Mouse (Mus musculus): Measurements from ENCODE around the gene Cabp1. TPM values are rescaled to one million over a fixed set of nuclear protein-coding genes. Genes with fewer than 3 reads are reported as not detected.

Gene Cabp1
- polyA plus RNA-seq, 1 experiment from 2014 or later = 0.96 TPM

Other genes with a start within 250 kb of the Cabp1 start
- 0.15 and 0.39 TPM in 2 replicates for gene Hnf1a, start 223.3 kb downstream of the Cabp1 start, polyA plus RNA-seq (2015; fragmentation: Nextera tagmentation; extraction: Ambion mirVana)
- 17.8 and 22.4 TPM in 2 replicates for gene Sppl3, start 183.2 kb downstream of the Cabp1 start, polyA plus RNA-seq (2015; fragmentation: Nextera tagmentation; extraction: Ambion mirVana)
- gene Gm10401, start 96.1 kb downstream of the Cabp1 start, polyA plus RNA-seq (2015; fragmentation: Nextera tagmentation; extraction: Ambion mirVana) = 13.5 and 17.4 TPM in 2 replicates
- gene Acads, start 75.0 kb downstream of the Cabp1 start, polyA plus RNA-seq (2015; fragmentation: Nextera tagmentation; extraction: Ambion mirVana) = 122 and 123 TPM in 2 replicates
- gene Unc119b, start 59.4 kb downstream of the Cabp1 start, polyA plus RNA-seq (2015; fragmentation: Nextera tagmentation; extraction: Ambion mirVana) = 18.1 and 21.8 TPM in 2 replicates
- gene Mlec, start 36.2 kb downstream of the Cabp1 start, polyA plus RNA-seq (2015; fragmentation: Nextera tagmentation; extraction: Ambion mirVana) = 54.4 and 76.7 TPM in 2 replicates
- 56.2 and 60.3 TPM in 2 replicates for gene Pop5, start 41.5 kb upstream of the Cabp1 start, polyA plus RNA-seq (2015; fragmentation: Nextera tagmentation; extraction: Ambion mirVana)
- 131 and 156 TPM in 2 replicates for gene Rnf10, start 78.5 kb upstream of the Cabp1 start, polyA plus RNA-seq (2015; fragmentation: Nextera tagmentation; extraction: Ambion mirVana)
- gene Coq5, start 85.3 kb upstream of the Cabp1 start, polyA plus RNA-seq (2015; fragmentation: Nextera tagmentation; extraction: Ambion mirVana) = 72.3 and 83.3 TPM in 2 replicates
- gene Dynll1, start 106.6 kb upstream of the Cabp1 start, polyA plus RNA-seq (2015; fragmentation: Nextera tagmentation; extraction: Ambion mirVana) = 1,079 and 1,146 TPM in 2 replicates
- 99.0 and 118 TPM in 2 replicates for gene Srsf9, start 132.8 kb upstream of the Cabp1 start, polyA plus RNA-seq (2015; fragmentation: Nextera tagmentation; extraction: Ambion mirVana)
- 21.5 and 23.7 TPM in 2 replicates for gene Gatc, start 146.8 kb upstream of the Cabp1 start, polyA plus RNA-seq (2015; fragmentation: Nextera tagmentation; extraction: Ambion mirVana)
- gene Triap1, start 146.8 kb upstream of the Cabp1 start, polyA plus RNA-seq (2015; fragmentation: Nextera tagmentation; extraction: Ambion mirVana) = 35.2 and 39.2 TPM in 2 replicates
- 1,326 and 1,479 TPM in 2 replicates for gene Cox6a1, start 154.6 kb upstream of the Cabp1 start, polyA plus RNA-seq (2015; fragmentation: Nextera tagmentation; extraction: Ambion mirVana)
- gene Msi1, start 235.2 kb upstream of the Cabp1 start, polyA plus RNA-seq (2015; fragmentation: Nextera tagmentation; extraction: Ambion mirVana) = 2.0 and 3.5 TPM in 2 replicates

Measured in heart, embryonic 15.5 days (tissue).